Mouse (Mus musculus) heart, adult 2 months (tissue): ENCODE data around the gene Atrn. TPM values are rescaled to one million over a fixed set of nuclear protein-coding genes. Genes with fewer than 3 reads are reported as not detected.

ENCODE experiments used
- DNase-seq, 2 experiments: peaks; one replicate each; pipeline ENCODE4 v3.0.0; 2021
- H3K27ac ChIP-seq: fragments of 200-600 bp; 2 replicates; pipeline ENCODE4 v1.8.1; 2022
- H3K27me3 ChIP-seq: fragments of 200-500 bp; 2 replicates; pipeline ENCODE4 v1.6.1; 2012; ENCODE audit warnings: mild to moderate bottlenecking, low read length, inconsistent platforms, mixed read lengths; ENCODE audit not compliant: control insufficient read depth, insufficient read depth
- H3K36me3 ChIP-seq: fragments of 200-500 bp; 2 replicates; pipeline ENCODE4 v1.6.1; 2012; ENCODE audit warnings: low read length, inconsistent platforms; ENCODE audit not compliant: control insufficient read depth, insufficient read depth
- H3K4me1 ChIP-seq: fragments of 200-500 bp; 2 replicates; pipeline ENCODE4 v1.6.1; 2011; ENCODE audit warnings: low read length; ENCODE audit not compliant: control insufficient read depth, insufficient read depth
- H3K4me3 ChIP-seq: fragments of 200-600 bp; 2 replicates; pipeline ENCODE4 v1.8.1; 2022
- H3K79me2 ChIP-seq: fragments of 200-500 bp; replicated peaks from 2 replicates; pipeline ENCODE4 v1.6.1; 2012; ENCODE audit warnings: mild to moderate bottlenecking, inconsistent platforms, low read length, moderate library complexity, mixed read lengths; ENCODE audit not compliant: control insufficient read depth, insufficient read depth
- H3K9ac ChIP-seq: fragments of 200-500 bp; 2 replicates; pipeline ENCODE4 v1.6.1; 2012; ENCODE audit warnings: low read depth, mild to moderate bottlenecking, control low read depth, inconsistent platforms, low read length, mixed read lengths
- CTCF ChIP-seq: fragments of 200-600 bp; IDR thresholded peaks from 2 replicates; pipeline ENCODE4 v1.8.1; 2022; ENCODE audit warnings: antibody characterized with exemption, mild to moderate bottlenecking, moderate library complexity
- EP300 ChIP-seq: fragments of 200-500 bp; IDR thresholded peaks from 2 replicates; pipeline ENCODE4 v1.6.1; 2011; ENCODE audit warnings: low read depth, low read length, control low read depth; ENCODE audit not compliant: insufficient read depth
- POLR2A ChIP-seq: fragments of 200-500 bp; IDR thresholded peaks from 2 replicates; pipeline ENCODE4 v1.6.1; 2011; ENCODE audit warnings: mild to moderate bottlenecking, low read depth, low read length, control low read depth; ENCODE audit not compliant: insufficient read depth
- WGBS: fragments of 180-500 bp; shearing (Covaris S2); methylation state at CpG from one replicate; pipeline ENCODE4 v1.1.7; 2018; 5-methylcytosine and 5-hydroxymethylcytosine counted together
- intact Hi-C: fragments of 180-260 bp; cut with DNase I; formaldehyde crosslinking; loops from one replicate; pipeline ENCODE4 v1.15.1; 2025
- polyA plus RNA-seq: library from polyadenylated mRNA; depleted of rRNA; stranded (reverse); fragments of >200 nt; gene quantifications from 2 replicates; pipeline ENCODE4 v1.2.3, GENCODE M21; 2012
- total RNA-seq, 2 experiments: library from RNA; stranded (reverse); gene quantifications; 2 replicates each; pipeline ENCODE4 v1.2.3; 2021

The Atrn gene
- total and polyA plus RNA-seq, 3 experiments: 8.2 to 24.0 (median 23.8) TPM

GRCm38 (mm10) chr2:131054646-131055264 lies 148.5 kb downstream of the Atrn start:
- no peak overlapping the region for H3K27ac ChIP-seq
- peaks cover 11% of the 10 kb centered on the region; the same call in 1 of the 2 replicates for H3K27me3 ChIP-seq
- intact Hi-C loops: no loop called here
- DNase-seq: no peak
- peak overlapping the region; percentile 26 for H3K4me3 ChIP-seq
- H3K4me1 ChIP-seq: peaks cover 8% of the 10 kb centered on the region
- WGBS: 17% methylated on average over 21 of the region's 21 CpGs
- H3K36me3 ChIP-seq: no peaks in the 10 kb centered on the region
- H3K9ac ChIP-seq: no peak overlapping the region
- H3K79me2 ChIP-seq: no peaks in the 10 kb centered on the region
- no peak for TF ChIP-seq POLR2A
- TF ChIP-seq CTCF: no peak
- no peak for TF ChIP-seq EP300

GRCm38 (mm10) chr2:131055631-131056030 lies 149.3 kb downstream of the Atrn start:
- H3K9ac ChIP-seq: no peak overlapping the region
- TF ChIP-seq CTCF: peak; percentile 70
- TF ChIP-seq EP300: no peak
- peaks cover 8% of the 10 kb centered on the region for H3K4me1 ChIP-seq
- H3K27ac ChIP-seq: no peak overlapping the region
- H3K36me3 ChIP-seq: no peaks in the 10 kb centered on the region
- intact Hi-C loops: no loop called here
- H3K4me3 ChIP-seq: no peak overlapping the region
- H3K79me2 ChIP-seq: no peaks in the 10 kb centered on the region
- 10% methylated on average over 10 of the region's 10 CpGs for WGBS
- peaks cover 11% of the 10 kb centered on the region; the same call in 1 of the 2 replicates for H3K27me3 ChIP-seq
- DNase-seq: peak; percentile 46 to 63

- Histone ChIP-seq H3K4me1 (peaks cover 8% of the 10 kb centered on the region), H3K27ac (no peak overlapping the region), H3K79me2 (no peaks in the 10 kb centered on the region), H3K36me3 (no peaks in the 10 kb centered on the region), H3K27me3 (peaks cover 11% of the 10 kb centered on the region; the same call in 1 of the 2 replicates), H3K4me3 (no peak overlapping the region), H3K9ac (no peak overlapping the region)
- 5% methylated on average over 10 of the region's 10 CpGs for WGBS
- peak; percentile 25 to 29 for DNase-seq
- intact Hi-C loops: no loop called here
- TF ChIP-seq CTCF (peak; percentile 58), EP300 (no peak), POLR2A (no peak)
Observed at GRCm38 (mm10) chr2:131056191-131056590, 149.9 kb downstream of the Atrn start.

- Histone ChIP-seq H3K27me3 (peaks cover 8% of the 10 kb centered on the region; the same call in 1 of the 2 replicates), H3K4me3 (no peak overlapping the region), H3K79me2 (no peaks in the 10 kb centered on the region), H3K9ac (no peak overlapping the region), H3K36me3 (no peaks in the 10 kb centered on the region), H3K4me1 (peaks cover 7% of the 10 kb centered on the region), H3K27ac (no peak overlapping the region; the same call in 1 of the 2 replicates)
- TF ChIP-seq EP300 (no peak), CTCF (no peak), POLR2A (no peak)
- no peak for DNase-seq
- 86% methylated on average over 8 of the region's 8 CpGs for WGBS
- intact Hi-C loops: no loop called here
Observed at GRCm38 (mm10) chr2:131058672-131059071, 152.4 kb downstream of the Atrn start.

GRCm38 (mm10) chr2:131059377-131059776 lies 153.1 kb downstream of the Atrn start:
- H3K4me3 ChIP-seq: no peak overlapping the region
- intact Hi-C loops: no loop called here
- peak overlapping the region; percentile 54 for H3K27ac ChIP-seq
- peak; percentile 70 to 82 for DNase-seq
- 6% methylated on average over 1 of the region's 1 CpGs for WGBS
- H3K27me3 ChIP-seq: peaks cover 4% of the 10 kb centered on the region; the same call in 1 of the 2 replicates
- H3K4me1 ChIP-seq: peaks cover 8% of the 10 kb centered on the region
- no peak overlapping the region for H3K9ac ChIP-seq
- H3K36me3 ChIP-seq: no peaks in the 10 kb centered on the region
- H3K79me2 ChIP-seq: no peaks in the 10 kb centered on the region
- TF ChIP-seq POLR2A (no peak), EP300 (no peak), CTCF (no peak)

GRCm38 (mm10) chr2:131059781-131060540 lies 153.7 kb downstream of the Atrn start:
- WGBS: 62% methylated on average over 9 of the region's 9 CpGs
- peak in 1 of 2 experiments; percentile 61 for DNase-seq
- H3K27ac ChIP-seq: peak overlapping the region; percentile 54
- intact Hi-C loops: no loop called here
- TF ChIP-seq POLR2A (no peak), EP300 (no peak), CTCF (no peak)
- peaks cover 2% of the 10 kb centered on the region; the same call in 1 of the 2 replicates for H3K27me3 ChIP-seq
- no peak overlapping the region for H3K9ac ChIP-seq
- no peaks in the 10 kb centered on the region for H3K36me3 ChIP-seq
- peaks cover 8% of the 10 kb centered on the region for H3K4me1 ChIP-seq
- no peaks in the 10 kb centered on the region for H3K79me2 ChIP-seq
- H3K4me3 ChIP-seq: no peak overlapping the region
